Mouse (Mus musculus) adrenal gland, postnatal 10 days (tissue): ENCODE measurements at regions not wholly inside any gene's neighbourhood (a gene's known extent, or its start where the extent isn't known, plus 50 kb on each side); places are given as distances from the start of the nearest gene placed in this dataset.

ENCODE experiments used
- DNase-seq: peaks from one replicate; pipeline ENCODE4 v3.0.0; 2021; ENCODE audit warnings: mixed read lengths

DNA sequence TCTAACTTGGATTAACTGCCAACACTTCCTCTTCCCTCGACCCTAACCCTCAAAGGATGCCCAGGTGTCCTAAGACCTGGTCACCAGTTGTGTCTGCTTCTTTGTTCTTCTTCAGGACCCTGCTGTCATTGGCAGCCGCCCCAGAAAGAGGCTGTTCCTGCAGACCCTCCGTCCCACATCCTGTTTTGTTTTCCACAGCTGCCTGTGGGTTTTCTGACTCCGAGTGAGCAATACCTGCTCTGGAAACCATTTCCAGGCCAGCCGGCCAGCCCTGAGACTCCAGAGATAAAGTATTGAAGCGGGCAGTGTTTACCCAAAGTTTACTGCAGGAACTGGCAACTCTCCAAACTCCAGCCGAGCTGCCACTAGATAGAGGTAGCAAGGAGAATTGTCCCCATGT, 337.2 kb upstream of the Noct start:
- DNase-seq = no peak

DNA sequence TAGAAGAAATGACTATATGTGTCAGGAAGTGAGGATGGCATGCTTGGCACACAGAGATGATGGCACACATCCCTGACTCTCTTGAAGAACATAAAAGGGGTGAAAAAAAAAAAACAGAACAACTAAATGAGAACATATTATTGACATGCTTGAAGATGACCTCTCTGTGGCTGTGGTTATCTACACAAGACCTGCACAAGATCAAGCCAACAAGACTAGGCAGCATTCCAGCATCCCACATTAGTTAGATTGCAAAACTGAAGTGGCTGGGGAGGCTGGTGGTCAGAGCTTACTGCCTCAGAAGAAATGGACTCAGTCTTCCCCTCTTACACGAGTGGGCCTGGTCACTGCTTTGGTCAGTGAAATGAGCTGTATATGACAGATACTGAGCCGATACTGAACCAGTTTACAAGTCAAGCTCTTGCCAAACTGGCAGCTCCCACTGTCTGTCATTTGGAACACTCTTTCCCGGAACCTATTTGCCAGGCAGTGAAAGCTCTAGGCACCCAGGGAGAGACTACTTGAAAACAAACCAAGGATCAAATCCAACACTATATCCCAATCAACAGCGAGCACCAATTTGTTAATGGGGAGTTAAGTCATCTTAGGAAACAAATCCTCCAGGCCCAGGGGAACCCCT, 335.6 kb upstream of the Noct start:
- DNase-seq = peak; percentile 5

DNA sequence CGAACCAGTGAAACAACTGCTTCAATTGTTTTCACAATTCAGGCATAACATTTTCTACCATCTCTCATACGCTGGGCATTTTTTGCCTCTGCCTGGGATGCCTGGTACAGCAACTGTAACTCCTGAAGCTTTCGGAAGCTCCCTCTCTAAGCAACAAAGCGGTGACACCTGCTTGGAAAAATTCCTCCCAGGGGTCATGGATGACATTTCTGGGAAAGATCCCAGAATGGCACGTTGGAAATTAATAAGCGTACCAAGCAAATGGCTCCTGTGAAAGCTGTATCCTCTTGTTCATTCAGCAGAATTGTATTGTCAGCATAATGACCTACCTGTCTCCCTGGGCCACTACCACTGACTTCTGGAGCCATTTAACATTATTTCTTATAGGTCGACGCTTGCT, 333.7 kb upstream of the Noct start:
- no peak for DNase-seq

DNA sequence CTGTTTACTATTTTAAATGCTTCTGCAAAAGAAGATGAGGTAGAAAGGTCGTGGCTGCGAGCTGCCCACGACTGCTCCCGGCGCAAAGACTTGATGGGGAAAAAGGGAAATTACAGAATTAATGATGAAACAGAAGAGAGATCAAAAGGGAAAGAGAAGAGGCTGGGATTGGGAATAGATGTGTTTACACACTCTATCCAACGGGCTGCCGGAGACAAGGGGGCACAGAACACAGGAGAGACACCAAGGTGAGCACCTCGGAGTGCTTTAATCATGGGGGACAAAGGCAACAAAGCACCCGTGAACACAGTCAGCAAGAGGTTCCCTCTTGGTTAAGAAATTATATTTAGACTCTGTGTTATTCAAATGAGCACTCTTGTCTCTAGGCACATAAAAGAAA, 326.1 kb upstream of the Noct start:
- no peak for DNase-seq

DNA sequence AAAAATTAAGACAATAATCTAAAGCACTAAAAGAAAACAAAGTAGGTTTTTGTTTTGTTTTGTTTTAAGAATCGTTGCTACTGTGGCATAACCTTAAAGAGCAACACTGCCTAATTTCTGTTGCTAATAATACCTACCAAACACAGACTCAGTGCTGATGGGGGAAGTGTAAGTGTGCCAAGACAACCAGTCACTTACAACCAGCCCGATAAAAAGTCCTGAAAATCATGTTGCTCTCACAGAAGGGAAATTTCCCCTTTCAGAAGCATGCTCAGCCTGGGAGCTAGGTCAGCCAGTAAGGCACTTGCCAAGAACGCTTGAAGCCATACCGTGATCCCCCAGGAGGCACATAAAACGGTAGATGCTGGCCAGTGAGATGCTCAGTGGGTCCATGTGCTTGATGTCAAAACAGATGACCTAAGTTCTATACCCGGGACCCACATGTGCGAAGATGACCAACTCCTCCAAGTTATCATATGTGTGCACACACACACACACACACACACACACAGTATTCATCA, 324.4 kb upstream of the Noct start:
- peak; percentile 6 for DNase-seq

DNA sequence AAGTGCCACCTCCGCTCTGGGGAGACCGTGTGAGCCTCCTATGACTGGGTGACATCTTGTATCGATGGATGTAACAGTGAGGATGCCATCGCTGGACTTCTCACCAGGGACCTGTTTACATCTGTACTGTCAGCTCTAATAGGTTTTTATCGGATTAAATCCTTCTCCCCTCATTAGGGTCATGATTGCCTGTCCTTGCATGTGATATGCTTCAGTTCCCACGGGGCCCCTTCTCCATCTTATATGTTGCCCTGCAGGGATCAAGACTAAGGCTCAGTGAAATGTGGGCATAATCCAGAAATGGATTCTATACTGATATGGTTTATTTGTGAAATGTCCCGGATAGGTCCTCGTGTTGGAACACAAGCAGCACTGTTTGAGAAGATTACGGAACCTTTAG, 323.7 kb upstream of the Noct start:
- no peak for DNase-seq

DNA sequence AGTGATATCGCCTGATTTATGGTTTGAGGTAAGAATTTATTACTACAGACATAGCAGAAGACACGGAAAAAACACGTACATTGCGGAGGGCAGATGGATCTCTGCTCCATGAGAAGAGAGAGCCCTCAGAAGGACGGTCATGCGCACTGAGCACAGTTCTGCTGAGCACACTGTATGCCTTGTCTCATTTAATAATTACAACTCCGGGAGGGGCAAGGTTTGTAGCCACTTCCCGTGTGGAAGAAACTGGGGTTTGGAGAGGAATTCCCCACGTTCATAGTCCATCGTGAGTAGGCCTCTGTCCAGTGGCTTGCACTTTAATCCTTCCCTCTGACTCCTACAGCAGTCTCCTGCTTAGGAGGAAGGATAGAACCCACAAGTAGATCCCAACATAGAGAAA, 322.9 kb upstream of the Noct start:
- no peak for DNase-seq

DNA sequence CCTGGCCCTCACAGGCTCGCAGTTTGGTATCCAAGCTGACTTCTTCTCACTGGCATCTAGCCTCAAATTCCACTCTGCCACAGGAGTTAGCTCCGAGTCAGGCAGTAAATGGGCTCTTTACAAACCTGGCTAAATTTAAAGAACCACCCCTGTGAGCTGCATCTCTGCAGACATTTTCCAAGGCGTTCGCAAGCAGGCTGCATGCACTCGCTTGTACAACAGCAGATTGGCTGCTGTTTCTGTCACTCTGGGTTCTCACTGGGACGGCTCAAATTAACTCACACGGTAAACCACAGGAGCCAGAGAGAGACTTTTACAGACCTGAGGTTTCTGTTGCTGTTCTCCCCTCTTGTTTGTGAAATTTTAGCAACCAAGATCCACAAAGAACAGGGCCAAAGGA, 321.3 kb upstream of the Noct start:
- no peak for DNase-seq

DNA sequence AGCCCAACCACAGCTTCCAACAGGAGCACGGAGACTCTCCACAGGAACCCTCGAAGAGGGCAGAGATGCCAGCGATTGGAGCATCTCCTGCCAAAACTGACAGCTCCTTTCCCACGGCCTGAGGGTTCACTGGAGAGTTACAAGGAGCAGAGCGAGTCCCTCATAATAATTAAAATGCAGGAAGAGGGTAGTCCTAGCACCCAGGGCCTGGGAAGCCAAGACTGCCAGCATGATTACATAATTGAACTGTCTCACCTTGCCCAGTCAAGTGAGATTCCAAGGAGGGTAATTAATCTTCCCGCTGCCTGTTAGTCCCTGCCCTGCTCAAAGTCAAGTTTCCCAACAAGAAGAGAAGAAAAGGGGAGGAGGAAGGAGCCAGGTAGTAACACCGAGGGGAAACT, 319.5 kb upstream of the Noct start:
- peak; percentile 6 for DNase-seq

DNA sequence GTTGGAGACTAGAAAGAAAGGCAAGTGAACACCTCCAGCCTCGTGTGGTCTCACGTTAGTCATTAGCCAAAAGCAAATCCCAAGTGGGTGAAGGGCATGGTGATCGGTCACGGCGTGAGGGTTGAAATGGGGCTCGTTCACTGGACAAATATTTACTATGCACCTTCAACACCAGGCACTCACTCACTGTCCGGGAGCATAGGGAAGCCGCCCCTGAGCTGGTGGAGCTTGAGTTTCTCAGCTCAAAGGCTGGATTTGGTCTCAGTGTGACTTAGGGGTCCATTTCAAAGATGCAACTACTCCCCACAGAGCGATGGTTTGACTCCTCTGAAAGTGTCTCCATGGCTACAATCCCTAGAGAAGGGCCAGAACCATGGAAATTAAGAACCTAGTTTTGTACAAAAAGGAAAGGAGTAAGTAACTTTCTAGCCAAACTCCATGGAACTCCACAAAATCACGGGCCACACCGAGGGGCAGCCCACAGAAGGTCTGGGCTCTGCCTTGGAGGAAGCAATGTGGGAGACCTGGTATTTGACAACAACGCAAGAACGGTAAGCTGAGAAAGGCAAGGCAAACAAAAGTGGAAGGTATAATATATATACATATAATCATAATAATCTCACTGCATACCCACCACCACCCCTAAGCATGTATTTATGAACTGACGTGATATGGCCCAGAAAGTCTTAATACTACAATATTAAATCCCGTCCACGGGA, 318.8 kb upstream of the Noct start:
- peak; percentile 10 for DNase-seq

DNA sequence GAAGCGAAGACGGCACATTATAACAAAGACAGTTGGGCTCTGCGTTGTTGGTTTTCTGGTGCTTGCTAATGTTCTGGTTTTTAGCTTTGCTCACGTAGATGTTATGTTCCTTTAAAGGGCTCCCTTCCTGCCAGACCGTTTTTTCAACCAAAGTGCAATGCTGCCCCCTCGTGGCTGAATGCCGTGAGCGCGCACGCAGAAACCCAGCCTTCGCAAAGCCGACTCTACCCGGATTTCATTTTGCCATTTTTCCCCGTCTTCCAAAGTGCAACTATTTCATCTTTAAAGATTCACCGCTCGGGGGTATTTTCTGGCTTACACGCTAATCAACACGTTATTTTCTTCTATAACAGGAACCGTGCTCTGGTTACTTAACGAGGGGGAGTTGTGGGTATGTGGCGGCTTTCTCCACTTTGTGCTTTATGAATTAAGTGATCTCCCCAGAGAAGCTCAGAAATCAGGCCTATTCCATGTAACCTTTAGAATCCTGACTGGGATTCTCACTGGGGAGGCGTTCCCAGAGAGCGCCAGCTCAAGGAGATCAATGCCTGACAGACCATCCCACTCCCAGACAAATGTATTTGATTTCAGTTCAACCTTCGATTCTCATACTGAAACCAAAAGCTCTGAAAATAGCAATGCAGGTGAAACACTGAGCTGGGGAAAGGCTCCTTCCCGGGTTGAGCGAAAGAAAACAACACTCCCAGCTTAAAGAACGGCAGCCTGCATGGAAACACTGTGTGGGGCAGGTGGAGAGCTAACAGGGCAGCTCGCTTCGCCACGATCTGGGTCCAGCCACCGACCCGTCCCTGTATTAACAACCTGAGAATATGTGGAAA, 318.0 kb upstream of the Noct start:
- DNase-seq = peak; percentile 97

DNA sequence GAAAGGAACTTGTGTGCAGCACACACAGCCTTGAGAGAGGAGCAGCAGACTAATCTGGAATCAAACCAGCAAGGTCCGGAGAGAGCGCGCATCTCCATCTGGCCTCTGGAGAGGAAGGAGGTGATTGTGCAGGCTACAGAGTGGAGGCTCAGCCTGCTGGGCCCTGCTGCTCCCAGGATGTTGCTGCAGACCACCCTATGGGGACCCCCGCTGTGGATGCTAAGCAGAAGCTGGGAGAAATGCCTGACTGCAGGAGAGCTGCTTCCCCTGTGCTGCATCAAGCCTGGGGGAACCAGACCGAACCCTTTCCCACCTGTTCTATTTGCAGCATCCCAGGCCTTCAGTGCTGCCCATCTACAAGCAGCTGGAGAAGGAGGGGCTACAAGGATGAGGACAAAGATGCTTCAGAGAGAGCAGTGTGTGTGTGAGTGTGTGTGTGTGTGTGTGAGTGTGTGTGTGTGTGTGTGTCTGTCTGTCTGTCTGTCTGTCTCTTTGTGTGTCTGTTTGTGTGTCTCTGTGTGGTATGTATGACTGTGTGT, 311.2 kb upstream of the Noct start:
- no peak for DNase-seq

DNA sequence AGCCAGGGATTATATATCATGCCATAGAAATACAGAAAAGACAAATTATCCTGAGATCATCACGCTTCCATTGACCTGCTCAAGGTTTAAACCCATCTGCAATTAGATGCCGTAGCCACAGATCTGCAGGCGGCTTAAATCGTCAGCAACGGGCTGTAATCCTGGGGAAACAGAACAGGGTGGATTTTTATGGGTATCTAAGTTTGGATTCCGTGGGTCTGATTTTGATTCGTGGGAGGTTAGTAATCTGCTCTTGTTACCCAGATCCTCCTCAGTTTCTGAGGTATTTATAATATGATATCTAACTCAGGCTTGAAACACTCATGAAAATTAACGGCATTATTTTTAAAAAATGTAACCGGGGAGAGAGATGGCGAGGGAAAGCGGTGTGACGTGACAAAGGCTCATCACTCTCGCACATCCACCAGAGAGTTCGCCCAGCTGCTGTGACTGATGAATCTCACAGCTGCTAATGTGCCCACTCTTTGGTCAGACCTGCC, 309.3 kb upstream of the Noct start:
- no peak for DNase-seq

DNA sequence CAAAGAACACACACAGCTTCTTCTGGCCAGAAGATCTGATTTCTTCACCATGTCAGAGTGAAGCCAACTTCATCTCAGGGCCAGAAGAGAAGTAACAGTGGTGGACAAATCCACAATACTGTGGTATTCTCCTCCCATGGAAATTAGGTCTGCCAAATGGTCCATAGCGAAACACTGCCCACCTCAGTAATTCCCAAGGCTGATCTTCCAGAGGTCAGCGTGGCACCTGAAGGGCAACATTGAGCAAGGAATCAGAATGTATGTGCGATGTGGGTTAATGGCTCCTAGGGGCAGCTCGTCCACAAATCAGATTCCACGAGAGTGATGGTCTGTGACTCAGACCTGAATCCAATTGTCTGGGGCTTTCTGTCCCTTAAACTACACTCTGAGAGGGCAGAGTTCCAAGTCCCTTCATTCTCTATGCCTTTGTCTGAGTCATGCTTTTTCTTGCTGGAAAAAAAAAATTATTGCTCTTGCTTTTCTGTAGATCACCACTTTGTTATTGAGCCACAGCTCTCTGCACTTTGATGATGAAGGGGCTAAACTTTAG, 307.9 kb upstream of the Noct start:
- DNase-seq = peak; percentile 22

DNA sequence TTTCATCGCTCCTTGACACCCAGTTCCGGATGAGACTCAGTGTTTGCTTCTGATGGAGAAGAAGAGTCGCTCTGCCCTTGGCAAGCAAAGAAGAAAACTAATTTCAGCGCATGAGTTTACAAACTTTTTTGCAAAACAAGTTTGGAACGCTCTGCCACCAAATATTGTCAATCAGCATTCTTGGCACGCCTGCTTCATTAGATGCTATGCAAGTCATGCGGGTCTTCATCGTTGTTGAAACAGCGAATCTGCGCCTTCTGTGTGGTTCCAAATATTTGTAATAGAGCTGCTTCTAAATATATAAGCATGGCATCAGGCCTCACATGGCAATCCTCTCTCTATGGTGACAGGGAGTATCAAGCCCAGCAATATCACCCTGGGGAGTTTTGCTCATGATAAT, 301.9 kb upstream of the Noct start:
- no peak for DNase-seq

DNA sequence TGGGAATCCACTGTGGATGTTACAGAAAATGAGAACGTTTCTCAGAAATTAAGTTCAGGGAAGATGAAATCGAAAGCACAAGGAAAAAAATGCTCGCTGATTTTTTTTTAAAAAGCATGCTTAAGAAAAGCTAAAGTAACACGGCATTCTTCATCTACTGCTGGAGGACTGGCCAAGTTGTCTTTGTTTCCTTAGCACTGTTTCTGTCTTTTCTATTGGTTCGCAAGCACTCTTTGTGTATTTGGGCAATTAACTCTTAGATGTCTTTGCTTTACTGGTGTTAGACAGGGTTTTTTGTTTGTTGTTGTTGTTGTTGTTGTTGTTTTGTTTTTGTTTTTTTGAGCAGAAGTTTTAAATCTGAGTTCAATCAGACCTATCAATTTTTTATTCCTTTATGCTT, 301.4 kb upstream of the Noct start:
- no peak for DNase-seq

DNA sequence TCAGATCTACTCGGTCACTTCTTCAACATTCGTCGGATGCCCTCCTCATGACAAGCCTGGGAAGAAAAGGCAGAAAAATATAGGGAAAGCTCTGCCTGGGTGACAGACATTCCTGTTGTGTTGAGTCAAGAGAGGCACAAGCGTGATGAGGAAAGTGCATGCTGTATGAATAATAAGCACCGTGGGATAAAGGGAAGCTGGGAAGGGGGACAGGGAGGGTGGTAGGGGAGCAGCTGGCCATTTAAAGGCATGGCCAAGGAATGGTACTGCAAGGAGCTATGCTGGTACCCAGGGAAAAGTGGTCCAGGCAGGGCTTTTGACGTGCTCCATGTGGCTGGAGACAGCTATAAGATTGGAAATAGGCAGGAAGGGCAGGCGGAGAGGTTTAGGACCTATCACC, 300.9 kb upstream of the Noct start:
- DNase-seq = no peak

DNA sequence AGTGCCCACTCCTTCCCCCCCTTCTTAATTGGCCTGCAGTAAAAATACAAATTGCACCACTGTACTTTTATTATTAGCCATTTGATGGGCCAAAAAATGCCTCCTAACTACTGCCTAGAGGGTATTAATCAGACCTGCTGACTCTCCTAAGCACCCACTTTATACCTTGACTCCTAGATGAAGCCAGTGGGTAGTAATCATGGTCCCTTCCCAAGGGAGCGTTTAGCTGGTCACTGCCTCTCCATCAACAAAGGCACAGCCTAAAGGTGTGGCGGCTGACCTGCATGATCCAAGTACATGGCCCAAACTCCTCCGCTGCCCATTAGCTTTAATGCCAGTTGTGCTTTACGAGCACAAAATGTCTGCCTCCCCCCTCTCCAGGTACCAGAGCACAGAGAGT, 296.9 kb upstream of the Noct start:
- DNase-seq = no peak

DNA sequence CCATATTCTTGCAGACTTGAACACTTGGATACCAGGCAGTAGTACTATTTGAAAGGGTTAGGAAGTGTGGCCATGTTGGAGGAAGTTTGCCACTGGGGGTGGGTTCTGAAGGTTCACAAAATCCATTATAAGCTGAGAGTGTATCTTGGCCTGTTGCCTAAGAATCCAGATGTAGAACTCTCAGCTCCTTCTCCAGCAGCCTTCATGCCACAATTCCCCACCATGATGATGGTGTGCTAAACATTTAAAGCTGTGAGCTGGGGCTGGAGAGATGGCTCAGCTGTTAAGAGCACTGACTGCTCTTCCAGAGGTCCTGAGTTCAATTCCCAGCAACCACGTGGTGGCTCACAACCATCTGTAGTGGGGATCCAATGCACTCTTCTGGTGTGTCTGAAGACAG, 295.2 kb upstream of the Noct start:
- no peak for DNase-seq

DNA sequence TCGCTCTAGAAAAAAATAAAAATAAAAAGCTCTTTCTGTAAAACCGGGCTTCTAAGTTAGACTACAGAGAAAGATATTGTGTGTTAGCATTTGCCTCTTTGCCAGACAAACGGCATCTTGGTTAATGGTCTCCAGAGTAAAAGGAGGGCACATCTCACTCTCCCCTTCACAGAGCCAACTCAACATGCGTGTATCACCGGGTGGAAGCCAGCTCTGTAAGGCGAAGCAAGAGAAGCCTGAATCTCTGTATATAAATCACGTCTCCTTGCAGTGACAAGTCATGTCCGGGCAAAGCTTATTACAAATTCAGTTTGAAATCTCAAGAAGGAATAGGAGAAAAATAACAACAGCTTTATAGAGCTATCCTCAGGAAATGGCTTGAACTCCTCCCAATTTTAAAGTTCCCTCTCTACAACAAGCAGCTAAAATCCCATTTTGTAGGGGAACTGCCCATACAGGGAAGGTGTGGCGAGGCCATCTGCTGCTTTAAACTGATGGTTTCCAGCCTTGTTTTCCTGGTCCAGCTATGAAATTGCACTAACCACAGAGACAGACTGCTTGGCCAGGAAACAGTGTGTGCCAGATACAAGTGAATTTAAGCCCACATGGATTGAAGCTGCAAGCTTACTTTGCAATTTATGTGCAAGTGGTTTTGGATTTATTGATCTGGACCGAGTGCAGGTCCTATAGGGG, 291.7 kb upstream of the Noct start:
- DNase-seq = peak; percentile 5

DNA sequence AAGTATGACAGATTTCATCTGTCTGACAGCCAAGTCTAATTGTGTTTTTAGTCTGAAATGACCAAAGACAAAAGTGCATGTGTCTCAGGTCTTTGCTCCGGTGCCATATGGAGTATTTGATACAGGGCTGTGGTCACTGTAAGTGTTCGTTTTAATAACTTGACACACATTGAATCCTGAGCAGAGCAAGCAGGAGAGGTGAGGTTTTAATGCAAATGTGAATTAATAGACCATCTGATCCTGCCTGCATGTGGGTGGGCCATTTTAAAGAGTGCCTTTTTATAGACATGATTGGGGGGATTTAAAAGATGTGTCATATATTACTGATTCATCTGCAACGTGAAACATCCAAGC, 291.2 kb upstream of the Noct start:
- no peak for DNase-seq

DNA sequence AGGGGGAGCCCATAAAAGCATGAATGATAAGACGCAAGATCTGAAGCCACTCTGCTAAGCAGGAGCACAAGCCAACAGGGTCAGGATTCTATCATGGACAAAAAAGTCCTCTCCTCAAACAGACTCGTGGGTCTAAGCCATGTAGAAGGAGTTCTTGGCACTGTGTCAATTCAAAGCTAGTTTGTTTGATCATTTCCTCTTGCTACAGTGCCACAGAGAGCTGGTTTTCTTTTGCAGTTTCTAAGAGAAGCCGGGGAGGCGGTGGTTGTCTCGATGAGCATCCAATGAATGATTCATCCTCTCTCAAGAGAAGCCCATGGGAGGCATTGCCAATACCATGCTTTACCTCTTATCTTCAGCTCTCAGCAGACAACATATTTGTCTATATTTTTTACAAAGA, 284.6 kb upstream of the Noct start:
- no peak for DNase-seq
